Mouse (Mus musculus): ENCODE data around the gene Hs3st5.

DNA sequence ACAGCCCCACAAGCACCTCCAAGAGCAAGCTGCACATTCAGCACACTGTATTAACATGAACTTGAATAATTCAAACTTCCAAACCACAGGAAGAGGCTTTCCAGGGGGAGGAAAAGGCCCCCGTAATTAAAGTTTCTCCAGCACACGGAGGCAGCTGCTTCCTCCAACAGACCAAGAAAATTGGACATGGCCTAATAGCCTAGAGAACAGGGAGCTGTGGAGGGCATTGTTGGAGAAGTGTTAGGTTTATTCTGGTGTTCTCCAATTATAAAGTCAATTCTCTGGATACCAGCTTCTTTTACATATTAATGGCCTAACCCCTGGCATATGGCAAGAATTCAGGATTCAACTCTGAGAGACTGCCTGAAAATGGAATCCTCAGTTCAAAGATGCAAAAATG lies 60.6 kb downstream of the Hs3st5 start:
- no peak for TF ChIP-seq CTCF (IDR thresholded peaks at IDR 0.05; ENCODE audit: low read depth, low read length)
- no peak for TF ChIP-seq TAL1 (conservative IDR thresholded peaks at IDR 0.05; ENCODE audit: low read depth, low read length)
- TF ChIP-seq GATA1 (IDR thresholded peaks at IDR 0.05; ENCODE audit: borderline replicate concordance, low read length): no peak

Data from G1E (cell line).